Mouse (Mus musculus): ENCODE measurements around the gene Cpa4. TPM values are rescaled to one million over a fixed set of nuclear protein-coding genes. Genes with fewer than 3 reads are reported as not detected.

Cpa4 gene
- total RNA-seq, 1 experiment from 2014 or later, result not detected

- ATAC-seq (ENCODE audit: extremely low read depth, insufficient number of reproducible peaks, low FRiP score, poor library complexity, severe bottlenecking), result no peak
Measured at GRCm38 (mm10) chr6:30579961-30580840, 12.0 kb downstream of the Cpa4 start.

GRCm38 (mm10) chr6:30580841-30581176 is 12.6 kb downstream of the Cpa4 start:
- ATAC-seq (ENCODE audit: extremely low read depth, insufficient number of reproducible peaks, low FRiP score, poor library complexity, severe bottlenecking), result no peak

GRCm38 (mm10) chr6:30586886-30587442 is 18.8 kb downstream of the Cpa4 start:
- ATAC-seq (ENCODE audit: extremely low read depth, insufficient number of reproducible peaks, low FRiP score, poor library complexity, severe bottlenecking), result no peak

GRCm38 (mm10) chr6:30589819-30590218 is 21.6 kb downstream of the Cpa4 start:
- ATAC-seq (ENCODE audit: extremely low read depth, insufficient number of reproducible peaks, low FRiP score, poor library complexity, severe bottlenecking), result no peak

- ATAC-seq (ENCODE audit: extremely low read depth, insufficient number of reproducible peaks, low FRiP score, poor library complexity, severe bottlenecking), result no peak
Measured at GRCm38 (mm10) chr6:30591851-30592404, 23.8 kb downstream of the Cpa4 start.

- ATAC-seq (ENCODE audit: extremely low read depth, insufficient number of reproducible peaks, low FRiP score, poor library complexity, severe bottlenecking), result no peak
Measured at GRCm38 (mm10) chr6:30592417-30592974, 24.3 kb downstream of the Cpa4 start.

GRCm38 (mm10) chr6:30594364-30594763 is 26.2 kb downstream of the Cpa4 start:
- no peak for ATAC-seq (ENCODE audit: extremely low read depth, insufficient number of reproducible peaks, low FRiP score, poor library complexity, severe bottlenecking)

- ATAC-seq (ENCODE audit: extremely low read depth, insufficient number of reproducible peaks, low FRiP score, poor library complexity, severe bottlenecking), result no peak
Measured at GRCm38 (mm10) chr6:30596230-30596898, 28.2 kb downstream of the Cpa4 start.

- ATAC-seq (ENCODE audit: extremely low read depth, insufficient number of reproducible peaks, low FRiP score, poor library complexity, severe bottlenecking), result no peak
Measured at GRCm38 (mm10) chr6:30600033-30600432, 31.9 kb downstream of the Cpa4 start.

- no peak for ATAC-seq (ENCODE audit: extremely low read depth, insufficient number of reproducible peaks, low FRiP score, poor library complexity, severe bottlenecking)
Measured at GRCm38 (mm10) chr6:30600995-30601394, 32.8 kb downstream of the Cpa4 start.

- no peak for ATAC-seq (ENCODE audit: extremely low read depth, insufficient number of reproducible peaks, low FRiP score, poor library complexity, severe bottlenecking)
Measured at GRCm38 (mm10) chr6:30604342-30604867, 36.2 kb downstream of the Cpa4 start.

- no peak for ATAC-seq (ENCODE audit: extremely low read depth, insufficient number of reproducible peaks, low FRiP score, poor library complexity, severe bottlenecking)
Measured at GRCm38 (mm10) chr6:30605111-30605510, 36.9 kb downstream of the Cpa4 start.

- no peak for ATAC-seq (ENCODE audit: extremely low read depth, insufficient number of reproducible peaks, low FRiP score, poor library complexity, severe bottlenecking)
Measured at GRCm38 (mm10) chr6:30605672-30606071, 37.5 kb downstream of the Cpa4 start.

- no peak for ATAC-seq (ENCODE audit: extremely low read depth, insufficient number of reproducible peaks, low FRiP score, poor library complexity, severe bottlenecking)
Measured at GRCm38 (mm10) chr6:30610710-30611109, 42.5 kb downstream of the Cpa4 start, which contains the start of gene Cpa5. Gene Cpa5, plus strand, starts transcription at chr6:30611010.

GRCm38 (mm10) chr6:30611212-30611611 is 43.0 kb downstream of the Cpa4 start:
- no peak for ATAC-seq (ENCODE audit: extremely low read depth, insufficient number of reproducible peaks, low FRiP score, poor library complexity, severe bottlenecking)

GRCm38 (mm10) chr6:30614251-30614650 is 46.1 kb downstream of the Cpa4 start:
- no peak for ATAC-seq (ENCODE audit: extremely low read depth, insufficient number of reproducible peaks, low FRiP score, poor library complexity, severe bottlenecking)

- ATAC-seq (ENCODE audit: extremely low read depth, insufficient number of reproducible peaks, low FRiP score, poor library complexity, severe bottlenecking), result no peak
Measured at GRCm38 (mm10) chr6:30615741-30616140, 47.6 kb downstream of the Cpa4 start.

GRCm38 (mm10) chr6:30616491-30616941 is 48.3 kb downstream of the Cpa4 start:
- ATAC-seq (ENCODE audit: extremely low read depth, insufficient number of reproducible peaks, low FRiP score, poor library complexity, severe bottlenecking), result no peak; the same call in 1 of the 2 replicates

All from neutrophil, adult 5-6 weeks (primary cell).